Mouse (Mus musculus): ENCODE measurements around the gene Smok3c. TPM values are rescaled to one million over a fixed set of nuclear protein-coding genes. Genes with fewer than 3 reads are reported as not detected.
A peak's percentile ranks its signal among the peaks of the same experiment; 100 is the strongest.

The Smok3c gene
- polyA plus RNA-seq, 1 experiment = not detected

DNA sequence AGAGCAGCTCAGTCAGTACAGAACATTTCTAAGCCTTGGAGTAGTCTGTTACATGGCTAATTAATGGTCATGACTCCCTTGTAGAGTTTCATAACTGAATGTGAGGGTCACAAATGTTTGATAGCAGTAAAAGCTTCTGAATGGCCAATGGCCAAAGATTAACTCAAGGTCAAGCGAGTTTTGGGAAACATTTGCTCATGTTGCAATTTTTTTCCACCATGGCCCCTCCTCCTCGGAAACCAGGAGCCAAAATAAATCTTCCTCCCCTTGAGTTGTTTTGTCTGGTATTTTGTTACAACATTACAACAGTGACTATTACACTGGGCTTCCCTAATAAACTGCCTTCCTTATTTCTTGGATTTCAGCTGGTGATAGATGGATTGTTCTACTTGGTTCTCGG is 22.7 kb downstream of the Smok3c start:
- H3K4me1 ChIP-seq (ENCODE audit: control insufficient read depth, insufficient read depth, insufficient read length, low read length) = no peaks in the 10 kb centered on the region
- no peak overlapping the region for H3K27ac ChIP-seq (ENCODE audit: insufficient read depth, low read depth, low read length)
- no peaks in the 10 kb centered on the region for H3K27me3 ChIP-seq (ENCODE audit: control insufficient read depth, insufficient read depth, low read length)
- TF ChIP-seq POLR2A (IDR thresholded peaks at IDR 0.05; ENCODE audit: low read depth, low read length) (no peak), CTCF (IDR thresholded peaks at IDR 0.05; ENCODE audit: extremely low read depth, insufficient read length, insufficient replicate concordance, low read depth, low read length) (no peak)
- WGBS = 72% methylated on average over 3 of the region's 3 CpGs
- no peaks in the 10 kb centered on the region for H3K36me3 ChIP-seq (ENCODE audit: control insufficient read depth, insufficient read depth, low read length)
- no peak overlapping the region for H3K4me3 ChIP-seq (ENCODE audit: low read depth, low read length)

- TF ChIP-seq POLR2A (IDR thresholded peaks at IDR 0.05; ENCODE audit: low read depth, low read length) = no peak
- no peak for TF ChIP-seq CTCF (IDR thresholded peaks at IDR 0.05; ENCODE audit: extremely low read depth, insufficient read length, insufficient replicate concordance, low read depth, low read length)
- no peaks in the 10 kb centered on the region for H3K36me3 ChIP-seq (ENCODE audit: control insufficient read depth, insufficient read depth, low read length)
- no peak overlapping the region for H3K27ac ChIP-seq (ENCODE audit: insufficient read depth, low read depth, low read length)
- H3K4me1 ChIP-seq (ENCODE audit: control insufficient read depth, insufficient read depth, insufficient read length, low read length) = no peaks in the 10 kb centered on the region
- 58% methylated on average over 2 of the region's 2 CpGs for WGBS
- H3K4me3 ChIP-seq (ENCODE audit: low read depth, low read length) = no peak overlapping the region
- no peaks in the 10 kb centered on the region for H3K27me3 ChIP-seq (ENCODE audit: control insufficient read depth, insufficient read depth, low read length)
Measured at GRCm38 (mm10) chr5:138076148-138076547, 23.2 kb downstream of the Smok3c start.

DNA sequence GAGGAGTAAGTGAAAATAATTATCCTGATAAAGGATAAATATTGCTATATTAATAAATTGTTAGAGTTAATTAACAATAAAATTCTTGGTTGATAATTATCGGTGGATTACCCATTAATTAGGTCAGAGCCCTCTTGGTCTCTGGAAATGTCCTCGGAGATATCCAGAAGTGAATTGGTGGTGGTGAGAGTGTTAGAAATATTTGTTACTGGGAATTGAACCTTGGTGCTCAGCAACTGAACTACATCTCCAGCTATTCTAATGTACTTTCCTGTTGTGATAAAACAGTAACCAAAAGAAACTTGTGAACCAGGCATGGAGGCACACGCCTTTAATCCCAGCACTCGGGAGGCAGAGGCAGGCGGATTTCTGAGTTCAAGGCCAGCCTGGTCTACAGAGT is 27.5 kb downstream of the Smok3c start:
- no peak overlapping the region for H3K4me3 ChIP-seq (ENCODE audit: low read depth, low read length)
- no peaks in the 10 kb centered on the region for H3K27me3 ChIP-seq (ENCODE audit: control insufficient read depth, insufficient read depth, low read length)
- no peak for TF ChIP-seq POLR2A (IDR thresholded peaks at IDR 0.05; ENCODE audit: low read depth, low read length)
- TF ChIP-seq CTCF (IDR thresholded peaks at IDR 0.05; ENCODE audit: extremely low read depth, insufficient read length, insufficient replicate concordance, low read depth, low read length) = no peak
- H3K36me3 ChIP-seq (ENCODE audit: control insufficient read depth, insufficient read depth, low read length) = no peaks in the 10 kb centered on the region
- WGBS = 79% methylated on average over 5 of the region's 5 CpGs
- no peak overlapping the region for H3K27ac ChIP-seq (ENCODE audit: insufficient read depth, low read depth, low read length)
- peaks cover 2% of the 10 kb centered on the region; the same call in 1 of the 2 replicates for H3K4me1 ChIP-seq (ENCODE audit: control insufficient read depth, insufficient read depth, insufficient read length, low read length)

- Histone ChIP-seq H3K27ac (ENCODE audit: insufficient read depth, low read depth, low read length) (no peak overlapping the region), H3K4me3 (ENCODE audit: low read depth, low read length) (no peak overlapping the region), H3K36me3 (ENCODE audit: control insufficient read depth, insufficient read depth, low read length) (no peaks in the 10 kb centered on the region), H3K4me1 (ENCODE audit: control insufficient read depth, insufficient read depth, insufficient read length, low read length) (peaks cover 2% of the 10 kb centered on the region; the same call in 1 of the 2 replicates), H3K27me3 (ENCODE audit: control insufficient read depth, insufficient read depth, low read length) (no peaks in the 10 kb centered on the region)
- TF ChIP-seq CTCF (IDR thresholded peaks at IDR 0.05; ENCODE audit: extremely low read depth, insufficient read length, insufficient replicate concordance, low read depth, low read length) = no peak
- no peak for TF ChIP-seq POLR2A (IDR thresholded peaks at IDR 0.05; ENCODE audit: low read depth, low read length)
- 90% methylated on average over 9 of the region's 9 CpGs for WGBS
Measured at GRCm38 (mm10) chr5:138081446-138081845, 28.5 kb downstream of the Smok3c start.

- Histone ChIP-seq H3K27me3 (ENCODE audit: control insufficient read depth, insufficient read depth, low read length) (no peaks in the 10 kb centered on the region), H3K27ac (ENCODE audit: insufficient read depth, low read depth, low read length) (no peak overlapping the region), H3K36me3 (ENCODE audit: control insufficient read depth, insufficient read depth, low read length) (peaks cover 3% of the 10 kb centered on the region; the same call in 1 of the 2 replicates), H3K4me1 (ENCODE audit: control insufficient read depth, insufficient read depth, insufficient read length, low read length) (peaks cover 8% of the 10 kb centered on the region; the same call in 1 of the 2 replicates), H3K4me3 (ENCODE audit: low read depth, low read length) (no peak overlapping the region)
- no peak for TF ChIP-seq POLR2A (IDR thresholded peaks at IDR 0.05; ENCODE audit: low read depth, low read length)
- no peak for TF ChIP-seq CTCF (IDR thresholded peaks at IDR 0.05; ENCODE audit: extremely low read depth, insufficient read length, insufficient replicate concordance, low read depth, low read length)
- WGBS = 38% methylated on average over 2 of the region's 2 CpGs
Measured at GRCm38 (mm10) chr5:138083318-138083900, 30.4 kb downstream of the Smok3c start.

GRCm38 (mm10) chr5:138083936-138084335 is 30.9 kb downstream of the Smok3c start:
- WGBS = 86% methylated on average over 2 of the region's 2 CpGs
- Histone ChIP-seq H3K36me3 (ENCODE audit: control insufficient read depth, insufficient read depth, low read length) (peaks cover 3% of the 10 kb centered on the region; the same call in 1 of the 2 replicates), H3K27me3 (ENCODE audit: control insufficient read depth, insufficient read depth, low read length) (no peaks in the 10 kb centered on the region), H3K27ac (ENCODE audit: insufficient read depth, low read depth, low read length) (no peak overlapping the region), H3K4me1 (ENCODE audit: control insufficient read depth, insufficient read depth, insufficient read length, low read length) (peaks cover 11% of the 10 kb centered on the region; the same call in 1 of the 2 replicates), H3K4me3 (ENCODE audit: low read depth, low read length) (no peak overlapping the region)
- no peak for TF ChIP-seq CTCF (IDR thresholded peaks at IDR 0.05; ENCODE audit: extremely low read depth, insufficient read length, insufficient replicate concordance, low read depth, low read length)

GRCm38 (mm10) chr5:138084507-138084906 is 31.5 kb downstream of the Smok3c start:
- TF ChIP-seq CTCF (IDR thresholded peaks at IDR 0.05; ENCODE audit: extremely low read depth, insufficient read length, insufficient replicate concordance, low read depth, low read length) (no peak), POLR2A (IDR thresholded peaks at IDR 0.05; ENCODE audit: low read depth, low read length) (no peak)
- peaks cover 14% of the 10 kb centered on the region; the same call in 1 of the 2 replicates for H3K4me1 ChIP-seq (ENCODE audit: control insufficient read depth, insufficient read depth, insufficient read length, low read length)
- H3K4me3 ChIP-seq (ENCODE audit: low read depth, low read length) = peak overlapping the region; percentile 99; the same call in 1 of the 2 replicates
- peaks cover 3% of the 10 kb centered on the region; the same call in 1 of the 2 replicates for H3K36me3 ChIP-seq (ENCODE audit: control insufficient read depth, insufficient read depth, low read length)
- no peaks in the 10 kb centered on the region for H3K27me3 ChIP-seq (ENCODE audit: control insufficient read depth, insufficient read depth, low read length)
- 52% methylated on average over 2 of the region's 2 CpGs for WGBS
- H3K27ac ChIP-seq (ENCODE audit: insufficient read depth, low read depth, low read length) = no peak overlapping the region
